Mouse (Mus musculus): ENCODE results near the gene Ube2u. TPM values are rescaled to one million over a fixed set of nuclear protein-coding genes. Genes with fewer than 3 reads are reported as not detected.
"Not testable (repeated sequence)": the region's sequence is repeated elsewhere in the genome, so short reads cannot be mapped to it uniquely, and the experiment has no call there.

Gene Ube2u
- total and polyA plus RNA-seq, 3 experiments = not detected

DNA sequence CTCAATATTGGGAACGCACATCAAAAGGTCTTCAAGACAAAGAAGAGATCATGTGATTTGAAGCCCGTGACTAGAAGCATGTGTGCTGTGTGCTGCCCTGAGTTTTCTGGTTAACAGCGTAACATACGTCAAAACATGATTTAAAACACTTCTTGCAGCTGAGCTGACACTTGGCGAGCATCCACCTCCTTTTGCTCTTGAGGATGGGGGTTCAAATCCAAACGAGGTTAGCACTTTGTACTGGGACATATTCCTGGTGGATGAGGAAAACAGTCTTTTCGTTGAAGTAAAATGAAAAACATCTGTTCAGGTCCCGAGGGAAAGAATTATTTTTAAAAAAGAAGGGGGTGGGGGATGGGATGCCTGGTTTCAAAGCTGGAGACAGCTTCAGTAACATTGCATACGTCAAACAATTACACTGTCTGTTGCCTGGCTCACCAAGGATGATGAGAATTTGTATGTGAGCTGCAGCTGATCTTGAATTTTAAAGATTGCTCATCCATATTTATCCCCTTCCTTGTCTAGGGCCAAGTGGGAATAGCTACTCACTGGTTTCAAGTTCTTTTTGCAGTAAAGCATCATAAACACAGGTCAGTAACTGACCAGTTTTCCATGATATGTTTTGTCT, 16.0 kb upstream of the Ube2u start:
- Histone ChIP-seq H3K36me3 (ENCODE audit: control insufficient read depth, insufficient read depth, low read length) (no peaks in the 10 kb centered on the region), H3K9ac (ENCODE audit: low read depth, low read length) (no peak overlapping the region), H3K27me3 (ENCODE audit: control insufficient read depth, insufficient read depth, low read length) (no peaks in the 10 kb centered on the region), H3K27ac (peak overlapping the region; percentile 26), H3K4me3 (no peak overlapping the region), H3K4me1 (ENCODE audit: control insufficient read depth, insufficient read depth, low read length) (no peaks in the 10 kb centered on the region), H3K79me2 (replicated peaks; ENCODE audit: control insufficient read depth, insufficient read depth, low read length) (no peaks in the 10 kb centered on the region)
- intact Hi-C loops (cut with DNase I) = no loop called here
- peak; percentile 9 to 26 for DNase-seq
- no peak for TF ChIP-seq POLR2A (IDR thresholded peaks at IDR 0.05; ENCODE audit: insufficient read depth, low read depth, low read length)
- TF ChIP-seq CTCF (IDR thresholded peaks at IDR 0.05) = no peak
- no peak for TF ChIP-seq EP300 (IDR thresholded peaks at IDR 0.05; ENCODE audit: insufficient read depth, low read depth, low read length)
- WGBS = 47% methylated on average over 9 of the region's 9 CpGs

DNA sequence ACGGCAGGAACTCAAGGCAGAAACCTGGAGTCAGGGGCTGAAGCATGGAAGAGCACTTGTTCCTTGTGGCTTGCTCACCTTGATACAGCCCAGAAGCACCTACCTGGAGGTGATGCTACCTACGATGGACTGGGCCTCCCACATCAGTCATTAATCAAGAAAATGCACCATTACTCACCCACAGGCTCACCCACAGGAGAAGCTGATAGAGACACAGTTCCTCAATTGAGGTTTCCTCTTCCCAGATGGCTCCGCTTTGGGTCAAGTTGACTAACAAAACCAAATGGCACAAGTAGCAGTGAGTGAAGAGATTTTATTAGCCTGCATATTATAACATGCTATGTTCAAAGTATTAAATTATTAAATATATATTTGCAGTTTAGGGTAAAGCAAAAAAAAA, 9.8 kb downstream of the Ube2u start:
- intact Hi-C loops (cut with DNase I) = no loop called here
- H3K36me3 ChIP-seq (ENCODE audit: control insufficient read depth, insufficient read depth, low read length) = no peaks in the 10 kb centered on the region
- H3K27ac ChIP-seq = no peak overlapping the region
- H3K4me3 ChIP-seq = no peak overlapping the region
- H3K27me3 ChIP-seq (ENCODE audit: control insufficient read depth, insufficient read depth, low read length) = no peaks in the 10 kb centered on the region
- no peak for DNase-seq
- H3K79me2 ChIP-seq (replicated peaks; ENCODE audit: control insufficient read depth, insufficient read depth, low read length) = no peaks in the 10 kb centered on the region
- no peaks in the 10 kb centered on the region for H3K4me1 ChIP-seq (ENCODE audit: control insufficient read depth, insufficient read depth, low read length)
- WGBS = 90% methylated on average over 3 of the region's 3 CpGs
- TF ChIP-seq EP300 (IDR thresholded peaks at IDR 0.05; ENCODE audit: insufficient read depth, low read depth, low read length) (no peak), POLR2A (IDR thresholded peaks at IDR 0.05; ENCODE audit: insufficient read depth, low read depth, low read length) (no peak)
- no peak overlapping the region for H3K9ac ChIP-seq (ENCODE audit: low read depth, low read length)

DNA sequence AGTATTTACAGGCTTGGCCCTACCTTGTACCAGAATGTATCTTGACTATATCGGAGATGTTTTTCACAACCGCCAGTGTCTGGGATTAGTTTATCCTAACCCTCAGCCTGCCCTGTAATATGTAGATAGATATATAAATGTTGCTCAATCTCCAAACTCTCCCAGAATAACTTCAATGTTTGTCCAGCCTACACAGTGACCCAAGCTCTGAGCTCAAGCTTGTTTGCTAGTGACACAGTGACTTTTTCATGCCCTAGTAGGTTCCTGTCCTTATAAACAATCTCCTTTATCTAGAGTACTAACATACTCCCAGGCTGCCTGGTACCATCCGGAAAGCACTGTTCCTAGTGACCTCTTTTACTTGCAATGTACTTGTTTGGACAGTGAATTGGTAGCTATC, 16.5 kb downstream of the Ube2u start:
- WGBS = 89% methylated on average over 3 of the region's 3 CpGs
- TF ChIP-seq CTCF (IDR thresholded peaks at IDR 0.05) (no peak), EP300 (IDR thresholded peaks at IDR 0.05; ENCODE audit: insufficient read depth, low read depth, low read length) (no peak), POLR2A (IDR thresholded peaks at IDR 0.05; ENCODE audit: insufficient read depth, low read depth, low read length) (no peak)
- no peak overlapping the region for H3K9ac ChIP-seq (ENCODE audit: low read depth, low read length)
- no peak for DNase-seq
- H3K4me1 ChIP-seq (ENCODE audit: control insufficient read depth, insufficient read depth, low read length) = no peaks in the 10 kb centered on the region
- no peaks in the 10 kb centered on the region for H3K27me3 ChIP-seq (ENCODE audit: control insufficient read depth, insufficient read depth, low read length)
- H3K27ac ChIP-seq = no peak overlapping the region
- intact Hi-C loops (cut with DNase I) = no loop called here
- H3K36me3 ChIP-seq (ENCODE audit: control insufficient read depth, insufficient read depth, low read length) = no peaks in the 10 kb centered on the region
- no peaks in the 10 kb centered on the region for H3K79me2 ChIP-seq (replicated peaks; ENCODE audit: control insufficient read depth, insufficient read depth, low read length)
- no peak overlapping the region for H3K4me3 ChIP-seq

DNA sequence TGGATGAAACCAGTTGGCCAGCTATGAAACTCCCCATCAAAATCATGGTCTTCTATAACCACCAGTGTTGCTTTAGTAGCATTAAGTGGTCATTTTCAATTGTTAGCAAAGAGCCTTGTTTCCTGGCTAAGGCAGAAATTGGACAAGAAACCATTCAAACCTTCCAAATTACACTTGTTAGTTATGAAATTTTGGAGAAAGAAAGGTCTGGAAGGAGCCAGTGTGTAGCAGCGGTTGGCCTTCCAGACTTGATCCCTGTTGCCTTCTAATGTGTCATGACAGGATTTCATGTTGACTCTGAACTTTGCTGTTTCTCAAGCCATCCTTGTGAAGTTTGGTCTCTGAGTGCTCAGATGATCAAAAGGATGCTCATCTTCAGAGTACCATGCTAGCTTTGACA, 17.9 kb downstream of the Ube2u start:
- Histone ChIP-seq H3K4me3 (no peak overlapping the region), H3K9ac (ENCODE audit: low read depth, low read length) (no peak overlapping the region), H3K36me3 (ENCODE audit: control insufficient read depth, insufficient read depth, low read length) (no peaks in the 10 kb centered on the region), H3K27me3 (ENCODE audit: control insufficient read depth, insufficient read depth, low read length) (no peaks in the 10 kb centered on the region), H3K4me1 (ENCODE audit: control insufficient read depth, insufficient read depth, low read length) (no peaks in the 10 kb centered on the region), H3K27ac (no peak overlapping the region), H3K79me2 (replicated peaks; ENCODE audit: control insufficient read depth, insufficient read depth, low read length) (no peaks in the 10 kb centered on the region)
- intact Hi-C loops (cut with DNase I) = no loop called here
- DNase-seq = peak in 1 of 2 experiments; percentile 16
- 73% methylated on average over 1 of the region's 1 CpGs for WGBS
- TF ChIP-seq EP300 (IDR thresholded peaks at IDR 0.05; ENCODE audit: insufficient read depth, low read depth, low read length) = no peak
- TF ChIP-seq POLR2A (IDR thresholded peaks at IDR 0.05; ENCODE audit: insufficient read depth, low read depth, low read length) = no peak
- TF ChIP-seq CTCF (IDR thresholded peaks at IDR 0.05) = no peak

DNA sequence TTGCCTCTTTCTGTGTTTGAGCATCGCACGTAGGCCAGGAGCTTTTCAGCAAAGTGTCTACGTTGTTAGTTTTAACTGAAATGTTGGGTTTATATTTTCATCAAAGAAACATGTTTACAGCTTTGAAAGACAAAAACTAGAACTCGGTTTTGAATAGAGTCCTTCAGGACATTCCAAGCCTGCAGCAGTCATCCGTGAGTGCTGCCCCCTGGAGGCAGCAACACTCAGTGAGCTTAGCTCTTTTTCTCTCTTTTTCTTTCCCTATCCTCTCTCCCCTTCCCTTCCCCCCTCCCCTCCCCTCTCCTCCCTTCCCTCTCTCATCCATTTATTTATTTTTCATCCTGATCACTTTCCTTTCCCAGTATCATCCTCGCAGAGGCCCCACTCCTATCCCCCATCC, 19.5 kb downstream of the Ube2u start:
- intact Hi-C loops (cut with DNase I) = no loop called here
- no peak overlapping the region for H3K27ac ChIP-seq
- no peaks in the 10 kb centered on the region for H3K79me2 ChIP-seq (replicated peaks; ENCODE audit: control insufficient read depth, insufficient read depth, low read length)
- 62% methylated on average over 6 of the region's 6 CpGs for WGBS
- H3K27me3 ChIP-seq (ENCODE audit: control insufficient read depth, insufficient read depth, low read length) = no peaks in the 10 kb centered on the region
- H3K36me3 ChIP-seq (ENCODE audit: control insufficient read depth, insufficient read depth, low read length) = no peaks in the 10 kb centered on the region
- TF ChIP-seq CTCF (IDR thresholded peaks at IDR 0.05) (peak; percentile 65), EP300 (IDR thresholded peaks at IDR 0.05; ENCODE audit: insufficient read depth, low read depth, low read length) (no peak), POLR2A (IDR thresholded peaks at IDR 0.05; ENCODE audit: insufficient read depth, low read depth, low read length) (no peak)
- H3K4me1 ChIP-seq (ENCODE audit: control insufficient read depth, insufficient read depth, low read length) = no peaks in the 10 kb centered on the region
- no peak overlapping the region for H3K4me3 ChIP-seq
- DNase-seq = peak in 1 of 2 experiments; percentile 28
- no peak overlapping the region for H3K9ac ChIP-seq (ENCODE audit: low read depth, low read length)

DNA sequence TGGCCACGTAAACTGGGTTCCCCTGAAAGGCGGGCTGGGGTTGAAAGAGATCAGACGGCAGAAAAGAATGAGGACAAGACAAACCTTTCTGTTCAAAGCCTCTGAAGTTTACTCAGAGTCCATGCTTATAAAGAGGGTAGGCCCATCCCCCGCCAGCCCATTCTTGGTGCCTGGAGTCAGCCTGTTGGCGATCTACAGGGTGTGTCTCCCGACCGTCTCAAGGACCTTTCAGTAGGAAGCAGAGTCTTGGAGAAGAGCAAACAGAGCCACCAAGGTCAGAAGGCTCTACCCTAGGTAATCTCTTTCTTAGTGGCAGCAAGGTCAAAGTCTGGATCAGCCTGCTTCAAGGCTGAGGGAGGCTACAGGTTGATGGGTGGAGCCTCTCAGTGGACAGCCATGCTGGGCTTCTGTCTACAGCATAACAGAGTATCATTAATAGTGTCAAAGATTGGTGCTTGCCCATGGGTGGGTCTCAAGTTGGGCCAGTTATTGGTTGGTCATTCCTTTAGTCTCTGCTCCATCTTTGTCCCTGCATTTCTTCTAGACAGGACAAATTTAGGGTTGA, 20.5 kb downstream of the Ube2u start:
- WGBS = 91% methylated on average over 7 of the region's 7 CpGs
- H3K36me3 ChIP-seq (ENCODE audit: control insufficient read depth, insufficient read depth, low read length); H3K4me3 ChIP-seq; DNase-seq; H3K27me3 ChIP-seq (ENCODE audit: control insufficient read depth, insufficient read depth, low read length); H3K4me1 ChIP-seq (ENCODE audit: control insufficient read depth, insufficient read depth, low read length); H3K27ac ChIP-seq; intact Hi-C loops (cut with DNase I); H3K79me2 ChIP-seq (replicated peaks; ENCODE audit: control insufficient read depth, insufficient read depth, low read length); H3K9ac ChIP-seq (ENCODE audit: low read depth, low read length): not testable (repeated sequence)

Measured in heart, adult 2 months (tissue).